Mouse (Mus musculus) granulocyte monocyte progenitor cell, adult 5-6 weeks (primary cell): ENCODE data around the gene Dsp. TPM values are rescaled to one million over a fixed set of nuclear protein-coding genes. Genes with fewer than 3 reads are reported as not detected.

Source experiments
- ATAC-seq: replicated peaks from 2 replicates; pipeline ENCODE4 v1.8.0; 2016; ENCODE audit warnings: mild to moderate bottlenecking, moderate TSS enrichment, inconsistent platforms; ENCODE audit not compliant: poor library complexity, severe bottlenecking
- total RNA-seq, 2 experiments: library from RNA; stranded (forward) in 1 of 2; stranded (reverse) in 1 of 2; fragments of 200-712, 200-1000 nt in 1 of 2; fragments of >200 nt in 1 of 2; fragmentation: Nextera tagmentation in 1 of 2; gene quantifications; 2 replicates each; pipeline ENCODE4 v1.2.3; 2014 to 2017

Dsp gene
- 0.95 and 3.2 TPM in 2 replicates for total RNA-seq (2014; fragmentation: Nextera tagmentation)
- 0.57 and 0.95 TPM in 2 replicates for total RNA-seq (2017)

DNA sequence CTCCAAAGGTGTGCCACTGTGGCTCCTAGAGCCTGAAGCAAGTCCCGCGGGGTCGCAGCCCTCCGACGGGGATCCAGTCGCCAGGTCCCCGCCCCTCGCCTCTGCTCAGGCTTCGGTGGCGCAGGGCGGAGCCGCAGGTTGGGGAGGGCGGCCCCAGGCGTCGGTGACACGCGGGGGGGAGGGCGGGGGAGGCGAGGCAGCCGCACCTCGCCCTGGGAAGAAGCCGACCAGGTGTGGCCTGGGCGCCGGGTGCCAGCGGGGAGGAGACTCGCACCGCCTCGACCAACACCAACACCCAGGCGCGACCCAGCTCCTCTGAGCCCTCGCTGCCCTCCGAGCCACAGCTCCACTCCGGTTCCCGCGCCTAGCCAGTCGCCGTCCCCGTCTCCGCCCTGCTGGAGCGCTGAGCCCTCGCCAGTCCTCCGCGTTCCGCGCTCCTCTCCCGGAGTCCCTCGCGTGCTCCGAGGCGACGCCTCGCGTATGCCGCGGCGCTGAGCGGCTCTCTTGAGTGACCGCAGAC lies at the start of gene Dsp:
Gene Dsp, plus strand, starts transcription at position 226 of the 520 bp plus-strand sequence.
- ATAC-seq: peak; percentile 45

DNA sequence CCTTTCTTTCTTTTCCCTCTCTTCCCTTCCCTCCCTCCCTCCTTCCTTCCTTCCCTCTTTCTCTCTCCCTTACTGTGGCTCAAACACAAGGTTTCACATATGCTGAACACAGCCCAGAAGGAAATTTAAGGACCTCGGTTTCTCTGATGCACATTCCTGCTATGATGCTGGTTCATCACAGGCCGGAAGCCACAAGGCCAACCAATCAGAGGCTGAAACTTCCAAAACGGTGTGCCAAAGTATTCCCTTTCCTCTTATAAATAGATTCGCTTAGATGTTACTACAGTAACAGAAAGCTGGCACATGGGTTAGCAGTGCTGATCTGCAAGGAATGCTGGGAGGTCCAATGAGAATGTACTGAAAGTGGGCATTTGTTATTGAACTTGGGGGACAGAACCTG lies 47.7 kb upstream of the Dsp start:
- no peak for ATAC-seq

DNA sequence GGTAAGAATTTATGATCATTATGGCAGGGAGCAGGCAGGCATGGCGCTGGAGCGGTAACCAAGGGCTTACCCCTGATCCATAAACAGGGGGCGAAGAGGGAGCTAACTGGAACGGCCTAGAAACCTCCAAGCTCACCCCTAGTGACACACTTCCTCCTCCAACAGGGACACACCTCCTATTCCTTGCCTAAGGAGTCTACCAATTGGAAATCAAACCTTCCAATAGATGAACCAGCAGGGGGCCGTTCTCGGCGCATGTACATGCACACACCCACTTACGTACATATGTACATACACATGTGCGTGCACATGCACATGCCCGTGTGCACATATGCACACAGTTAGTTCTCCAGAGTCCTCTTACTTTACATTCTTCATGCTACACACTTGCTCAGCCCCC lies 46.6 kb upstream of the Dsp start:
- peak; percentile 27; the same call in 1 of the 2 replicates for ATAC-seq

DNA sequence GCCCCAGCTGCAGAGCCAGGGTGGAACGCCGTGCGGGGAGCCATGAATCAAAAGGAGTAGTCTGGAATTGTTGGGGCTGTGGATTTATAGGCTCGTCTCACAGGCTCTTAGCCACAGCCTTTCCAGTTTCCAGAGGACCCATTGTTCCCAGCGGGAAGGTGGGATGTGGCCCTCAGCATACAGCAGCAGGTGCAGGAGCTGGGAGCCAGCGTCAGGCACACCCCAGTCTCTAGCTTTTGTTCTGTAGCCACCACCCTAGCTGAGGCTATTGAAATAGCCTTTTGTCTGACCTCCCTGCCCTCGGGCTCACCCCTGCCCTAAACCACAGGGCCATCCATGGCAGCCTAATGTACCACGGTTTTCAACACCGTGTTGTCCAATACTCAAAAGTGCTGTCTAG lies 42.0 kb upstream of the Dsp start:
- ATAC-seq: no peak

DNA sequence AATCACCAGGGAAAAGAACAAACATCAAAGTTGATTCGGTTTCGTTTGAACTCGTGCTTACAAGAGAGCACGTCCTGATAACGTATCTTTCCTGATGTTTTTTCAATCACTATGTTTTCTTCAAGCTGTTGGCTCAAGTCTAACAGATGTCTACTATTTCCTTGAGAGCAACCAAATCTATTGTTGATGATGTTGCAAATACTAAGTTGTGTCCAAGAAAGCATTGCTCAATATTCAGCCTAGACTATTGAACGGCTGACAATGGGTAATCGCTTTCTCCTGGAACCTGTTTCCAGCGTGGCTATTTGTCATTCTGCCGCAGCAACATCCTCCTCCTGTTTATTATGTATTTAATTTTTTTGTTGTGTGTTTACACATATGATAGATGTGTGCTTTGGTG lies 28.8 kb upstream of the Dsp start:
- ATAC-seq: no peak

DNA sequence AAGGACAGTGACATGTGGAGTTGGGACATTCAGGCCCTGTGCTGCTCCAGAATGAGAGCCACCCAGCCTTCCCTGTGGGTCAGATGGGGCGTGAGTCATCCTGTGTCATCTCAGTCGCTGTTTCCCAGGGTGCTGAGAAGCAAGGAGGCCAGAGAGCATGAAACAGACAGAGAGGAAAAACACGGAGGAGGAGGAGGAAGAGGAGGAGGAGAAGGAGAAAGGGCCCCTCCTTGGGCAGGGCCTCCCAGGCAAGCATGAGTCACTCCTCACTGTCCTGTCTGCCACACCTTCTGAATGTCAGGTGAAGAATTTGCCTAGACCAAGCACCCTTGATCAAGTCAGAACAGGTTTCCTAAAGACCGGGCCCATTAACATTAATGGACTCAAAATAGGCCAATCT lies 27.4 kb upstream of the Dsp start:
- ATAC-seq: no peak

DNA sequence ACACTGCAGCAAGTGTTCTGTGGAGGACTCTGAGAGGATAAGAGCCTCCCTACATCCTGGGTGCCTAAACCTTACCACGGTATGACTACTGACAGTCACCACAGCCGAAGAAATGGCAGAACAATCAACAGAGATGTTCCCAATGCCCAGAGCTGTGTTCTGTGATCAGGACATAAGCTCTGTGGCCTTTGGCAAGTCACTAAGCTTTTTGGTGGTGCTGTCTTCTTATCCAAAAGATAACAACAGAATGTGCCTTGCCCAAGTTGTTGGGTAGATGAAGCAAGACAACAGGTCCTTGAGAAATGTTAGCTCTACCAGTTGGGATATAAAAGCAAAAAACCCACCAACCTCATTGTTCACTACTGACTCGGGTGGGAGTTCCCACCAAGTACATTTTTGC lies 23.4 kb upstream of the Dsp start:
- no peak for ATAC-seq

DNA sequence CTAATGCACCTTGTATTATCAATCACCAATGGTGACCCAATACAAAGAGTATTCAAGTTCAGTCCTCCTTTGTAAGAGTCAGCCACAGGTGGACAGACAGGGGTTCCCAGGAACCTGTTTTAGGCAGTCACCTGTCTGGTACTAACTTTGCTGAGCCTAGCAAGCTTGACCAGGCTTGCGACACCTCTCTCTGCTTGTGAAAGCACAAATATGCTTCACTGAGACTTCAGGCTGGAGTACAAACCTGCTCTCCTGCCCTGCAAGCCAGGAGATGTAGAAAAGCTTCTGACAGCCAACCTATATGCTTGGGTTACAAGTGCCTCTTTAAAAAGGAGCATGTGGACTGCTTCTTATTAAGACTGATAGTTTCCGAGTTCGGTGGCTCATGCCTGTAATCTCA lies 22.8 kb upstream of the Dsp start:
- no peak for ATAC-seq

DNA sequence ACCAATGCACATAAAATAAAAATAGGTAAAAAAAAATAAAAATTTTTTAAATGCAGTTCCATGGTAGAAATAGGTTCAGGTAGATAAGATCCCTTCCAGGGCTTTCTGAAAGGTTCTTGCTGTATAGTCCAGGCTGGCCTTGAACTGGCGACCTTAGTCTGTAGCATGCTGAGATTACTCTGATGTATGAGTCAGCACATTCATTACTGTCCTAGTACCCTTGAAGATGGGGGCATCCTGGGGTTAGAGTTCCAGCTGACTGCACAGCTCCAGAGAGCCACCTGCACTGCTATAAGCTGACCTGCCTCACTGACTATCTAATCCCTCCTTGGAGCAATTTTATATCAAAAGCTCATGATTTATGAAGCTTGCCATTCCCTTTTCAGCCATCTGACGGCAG lies 21.6 kb upstream of the Dsp start:
- no peak for ATAC-seq

DNA sequence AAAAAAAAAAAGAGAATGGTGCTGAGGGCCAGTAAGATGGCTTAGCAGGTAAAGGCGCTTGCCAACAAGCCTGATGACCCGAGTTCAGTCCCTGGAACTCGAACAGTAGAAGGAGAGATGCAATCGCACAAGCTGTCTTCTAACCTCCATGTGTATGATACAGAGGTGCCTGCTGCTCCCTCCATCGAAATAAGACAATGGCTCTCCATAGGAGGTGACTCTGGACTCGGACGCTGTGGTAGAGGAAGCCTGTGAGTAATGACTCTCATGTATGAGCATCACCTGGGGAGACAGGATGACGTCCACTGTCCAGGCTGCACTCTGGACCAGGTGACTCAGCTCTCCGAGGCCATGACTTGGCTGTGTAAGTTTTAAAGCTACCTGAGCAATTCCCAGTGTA lies 21.0 kb upstream of the Dsp start:
- ATAC-seq: no peak

DNA sequence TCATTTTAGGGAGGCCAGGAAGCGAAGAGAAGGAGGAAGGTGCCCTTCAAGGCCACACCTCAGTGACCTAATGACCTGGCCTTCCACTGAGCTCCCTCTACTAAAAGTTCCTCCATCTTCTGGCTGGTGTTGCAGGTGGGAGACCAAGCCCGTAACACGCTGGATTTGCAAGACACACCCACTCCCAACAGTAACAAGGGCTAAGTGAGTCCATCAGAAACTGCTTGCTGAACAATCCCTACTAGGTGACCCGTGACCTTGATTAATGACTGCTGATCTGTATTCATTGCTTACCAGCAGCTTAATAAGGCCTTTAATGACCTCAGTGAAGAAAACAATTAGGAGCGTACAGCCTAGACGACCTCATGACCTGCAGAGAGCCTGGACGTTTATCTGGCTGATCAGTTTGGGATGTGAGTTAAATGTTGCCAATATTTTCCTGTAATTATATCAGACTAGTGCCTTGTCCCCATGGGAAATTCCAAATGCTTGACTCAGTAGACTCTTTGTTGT lies 18.0 kb upstream of the Dsp start:
- ATAC-seq: no peak

DNA sequence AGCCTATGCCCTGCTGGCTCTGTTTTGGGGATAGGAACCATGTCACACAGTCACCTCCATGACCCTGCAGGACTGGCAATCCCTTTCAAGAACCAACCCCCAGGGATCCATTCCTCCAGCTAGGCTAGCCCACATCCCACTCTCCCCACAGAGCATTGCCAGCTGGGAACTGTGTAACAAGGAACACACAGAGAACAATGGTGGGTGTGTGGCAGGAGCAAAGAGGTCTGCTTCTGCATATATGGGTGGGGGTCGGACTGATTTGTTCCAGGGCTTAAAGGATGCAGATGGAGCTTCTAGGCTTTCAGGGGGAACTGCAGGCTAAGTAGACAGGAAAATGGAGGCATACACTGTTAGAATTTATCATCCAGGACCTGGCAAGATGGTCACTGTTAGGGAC lies 10.6 kb upstream of the Dsp start:
- ATAC-seq: no peak

DNA sequence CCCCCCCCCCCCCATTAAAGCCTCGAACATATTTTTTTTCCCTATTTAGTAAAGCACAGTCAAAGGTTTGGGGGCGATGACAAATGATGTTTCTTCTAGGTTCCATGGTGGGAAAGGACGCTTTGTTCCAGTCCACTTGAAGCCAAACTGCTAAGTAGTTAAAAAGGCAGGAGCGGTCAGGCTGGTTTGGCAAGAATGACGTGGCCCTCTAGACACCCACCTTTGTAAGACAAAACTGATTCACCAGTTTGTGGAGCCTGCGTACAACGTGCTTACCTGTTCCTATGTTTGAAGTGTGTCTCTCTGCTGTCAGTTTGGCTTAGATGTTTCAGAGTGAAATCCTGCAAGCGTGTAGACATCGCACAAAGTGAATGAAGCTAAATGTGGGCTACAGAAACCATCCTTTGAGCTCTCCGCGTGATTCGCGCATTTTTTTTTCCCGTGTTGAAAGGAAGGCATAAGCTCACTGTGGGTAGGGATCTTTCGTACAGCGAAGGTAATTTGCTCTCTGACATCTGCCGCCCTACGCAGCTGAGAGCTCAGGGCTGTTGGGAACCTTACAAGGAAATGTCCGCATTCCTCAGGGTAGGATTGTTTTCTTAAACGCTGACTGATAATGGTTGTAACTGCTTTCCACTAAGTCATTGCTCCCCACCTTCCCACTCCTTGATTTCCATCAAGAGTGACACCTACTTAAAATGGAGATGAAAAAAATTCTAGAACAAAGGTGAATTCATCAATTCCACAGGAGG lies 6.0 kb upstream of the Dsp start:
- no peak for ATAC-seq

DNA sequence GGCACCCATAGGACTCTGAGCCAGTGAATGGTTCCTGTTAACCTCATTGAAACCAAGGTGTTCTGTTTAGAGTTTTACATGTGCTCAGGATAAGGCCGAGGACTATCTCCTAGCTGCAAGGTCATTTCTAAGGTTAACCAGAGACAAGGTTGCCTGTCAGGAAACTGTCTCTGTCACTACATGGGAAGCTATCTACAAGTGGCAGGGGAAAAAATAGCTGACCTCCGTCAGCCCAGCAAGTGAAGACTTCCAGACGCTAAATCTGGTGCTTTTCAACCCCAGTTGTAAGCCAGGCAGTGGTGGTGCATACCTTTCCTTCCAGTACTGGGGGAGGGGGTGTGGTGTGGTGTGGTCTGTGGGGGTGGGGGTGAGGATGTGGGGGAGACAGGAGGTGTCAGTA lies 2.7 kb upstream of the Dsp start:
- ATAC-seq: no peak

DNA sequence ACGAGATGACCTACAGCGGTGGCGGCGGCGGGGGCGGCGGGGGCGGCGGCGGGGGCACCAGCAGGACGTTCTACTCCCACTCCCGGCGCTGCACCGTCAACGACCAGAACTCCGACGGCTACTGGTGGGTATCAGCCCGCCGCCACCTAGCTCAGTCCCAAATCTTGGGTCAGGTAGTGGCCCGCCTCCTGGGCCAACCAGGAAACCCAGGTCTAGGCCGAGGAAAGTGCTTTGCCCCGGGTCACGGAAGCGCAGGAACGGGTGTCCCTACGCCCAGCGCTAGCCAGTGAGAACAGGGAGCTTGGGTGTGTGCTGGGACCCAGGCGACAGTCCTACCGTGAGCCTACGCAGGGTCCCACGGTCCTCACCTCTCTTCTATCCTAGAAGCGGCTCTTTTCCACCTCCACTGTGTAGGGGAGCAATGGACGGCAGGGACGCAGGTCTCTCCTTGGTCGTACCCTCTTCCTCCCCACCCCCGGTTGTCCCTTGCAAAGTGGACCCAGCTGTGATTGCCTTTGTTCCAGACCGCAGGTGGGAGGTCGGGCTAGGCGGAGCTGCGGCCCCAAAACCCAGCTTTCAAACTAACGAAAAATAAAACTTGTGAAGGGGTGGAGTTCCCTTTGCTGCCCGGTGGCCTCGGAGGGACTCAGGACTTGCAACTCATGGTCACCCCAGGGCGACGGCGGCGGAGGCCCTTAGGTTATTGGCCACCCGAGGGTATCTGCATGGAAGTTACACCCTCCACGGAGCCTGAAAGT lies 756 bp downstream of the Dsp start:
- peak; percentile 15; the same call in 1 of the 2 replicates for ATAC-seq

DNA sequence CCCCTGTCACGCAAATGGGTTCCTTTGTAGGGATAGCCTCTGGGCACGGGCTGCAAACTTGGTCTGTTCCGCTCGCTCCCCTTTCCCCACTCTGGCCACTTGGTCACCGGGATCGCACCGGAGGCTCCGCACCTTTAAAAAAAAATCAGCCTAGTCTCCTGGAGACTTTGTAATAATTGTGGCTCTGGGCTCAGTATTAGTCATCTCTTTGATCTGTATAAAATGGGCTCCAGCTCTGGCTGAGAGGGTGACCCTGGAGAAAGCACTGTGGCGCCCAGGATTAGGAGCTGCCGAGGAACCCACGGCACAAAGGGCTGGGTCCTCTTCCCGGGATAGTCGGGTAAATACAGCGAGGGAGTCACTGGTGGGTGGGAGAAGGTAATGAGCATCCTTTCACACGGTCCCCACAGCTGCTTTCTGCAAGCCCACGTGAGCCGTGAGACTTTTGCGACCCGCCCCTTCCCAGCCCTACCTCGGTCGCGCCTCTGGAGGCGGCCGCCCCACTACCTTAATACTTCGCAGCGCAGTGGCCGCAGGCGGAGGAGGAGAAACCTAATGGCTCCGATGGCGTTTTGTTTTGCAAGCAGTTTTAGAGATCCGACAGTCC lies 1.4 kb downstream of the Dsp start:
- peak; percentile 54 for ATAC-seq

DNA sequence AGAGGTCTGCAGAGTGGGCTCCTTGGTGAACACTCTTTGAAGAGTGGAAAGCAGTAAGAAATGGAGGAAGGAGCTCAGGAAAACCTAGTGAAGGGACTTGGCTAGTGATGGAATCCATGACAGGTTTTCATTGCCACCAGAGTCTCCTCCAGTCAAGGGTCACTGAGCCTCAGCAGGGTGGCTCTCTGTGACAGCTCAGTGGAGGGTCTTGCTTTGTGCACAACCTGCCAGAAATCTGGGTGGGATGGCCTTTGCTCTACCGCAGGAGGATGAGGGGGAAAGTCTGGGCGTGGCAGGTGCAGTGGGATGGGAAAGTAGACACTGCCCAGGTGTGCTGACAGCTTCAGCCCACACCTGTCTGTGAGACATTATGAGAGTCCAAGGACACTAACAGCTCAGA lies 4.4 kb downstream of the Dsp start:
- ATAC-seq: no peak

DNA sequence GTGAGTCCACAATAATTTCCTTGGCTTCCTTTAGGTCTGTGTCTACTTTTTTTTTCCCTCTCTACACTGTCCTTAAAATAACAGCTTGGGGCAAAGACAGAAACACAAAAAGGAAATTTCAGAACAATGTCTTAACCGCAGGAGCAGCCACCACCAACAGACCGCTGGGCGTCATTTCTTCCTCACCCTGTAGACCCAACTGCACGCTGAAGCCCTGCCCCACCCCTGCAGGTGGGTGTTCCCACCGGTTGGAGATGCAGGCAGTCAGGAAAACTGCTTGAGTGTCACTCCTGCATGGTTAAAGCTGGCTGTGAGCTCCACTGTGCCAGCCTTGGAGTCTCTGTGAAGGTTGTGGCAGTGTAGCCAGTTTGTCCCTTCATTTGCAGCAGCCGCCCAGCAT lies 6.5 kb downstream of the Dsp start:
- peak; percentile 93 for ATAC-seq

DNA sequence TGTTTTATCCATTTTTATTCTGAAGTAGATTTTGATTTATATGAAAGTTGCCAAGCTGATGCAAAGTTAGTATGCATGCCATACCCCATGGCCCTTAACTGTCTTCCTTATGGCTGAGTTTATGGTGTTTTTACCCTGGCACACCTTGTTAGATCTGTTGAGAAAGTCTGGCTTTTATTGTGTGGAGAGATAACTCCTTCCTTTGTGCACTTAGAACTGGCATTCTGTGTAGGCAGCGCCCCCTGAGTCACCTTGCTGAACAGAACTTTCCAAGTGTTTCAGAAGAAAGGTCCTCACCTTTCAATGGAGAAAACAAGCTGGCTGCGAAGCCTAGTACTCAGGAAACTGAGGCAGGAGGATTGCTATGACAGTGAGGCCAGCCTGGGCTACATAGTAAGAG lies 10.9 kb downstream of the Dsp start:
- ATAC-seq: no peak

DNA sequence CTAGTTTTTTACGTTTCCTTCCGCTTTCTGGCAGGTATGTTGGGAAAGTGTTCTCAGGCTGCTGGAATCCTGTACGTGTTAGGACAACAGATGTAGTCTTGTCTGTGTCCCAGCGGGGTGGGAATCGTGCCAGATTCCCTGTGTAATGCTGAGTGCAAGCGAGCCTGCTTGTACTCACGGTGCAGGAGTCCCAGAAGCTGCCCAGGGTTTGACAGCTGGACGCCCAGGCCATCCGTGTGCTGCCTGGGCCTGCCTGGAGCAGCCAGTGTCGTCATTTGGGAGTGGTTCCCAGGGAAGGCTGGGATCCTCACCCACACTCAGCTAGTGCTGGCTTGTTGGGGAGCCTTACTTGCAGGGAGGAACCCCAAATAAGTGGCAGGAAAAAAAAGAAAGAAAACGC lies 11.6 kb downstream of the Dsp start:
- ATAC-seq: peak; percentile 49

DNA sequence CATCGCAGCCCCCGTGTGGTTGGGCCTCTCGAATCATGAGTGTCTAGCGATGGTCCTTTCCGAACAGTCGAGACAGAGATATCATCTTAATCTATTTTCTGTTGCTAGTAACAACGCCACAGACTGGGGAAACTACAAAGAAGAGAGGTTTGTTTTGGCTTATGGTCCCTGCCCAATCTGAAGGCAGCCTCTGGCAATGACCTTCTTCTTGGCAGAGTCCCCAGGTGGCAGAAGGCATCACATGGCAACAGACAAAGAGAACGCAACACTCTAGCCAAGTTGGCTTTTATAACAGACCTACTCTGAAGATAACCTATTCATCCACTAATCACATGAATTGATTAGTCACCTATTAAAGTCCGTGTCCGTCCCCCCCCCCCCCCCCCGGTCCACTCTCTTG lies 13.8 kb downstream of the Dsp start:
- ATAC-seq: no peak
